Mouse (Mus musculus) cerebellum, adult 18-20 months (tissue): Measurements from ENCODE around the gene Sash3.
"Not testable (repeated sequence)": the region's sequence is repeated elsewhere in the genome, so short reads cannot be mapped to it uniquely, and the experiment has no call there.

Experiments used
- DNase-seq, 2 experiments: peaks; one replicate each; pipeline ENCODE4 v3.0.0; 2021

Sash3 gene

GRCm38 (mm10) chrX:48204469-48204868 is 58.2 kb downstream of the Sash3 start:
- DNase-seq: no peak

DNA sequence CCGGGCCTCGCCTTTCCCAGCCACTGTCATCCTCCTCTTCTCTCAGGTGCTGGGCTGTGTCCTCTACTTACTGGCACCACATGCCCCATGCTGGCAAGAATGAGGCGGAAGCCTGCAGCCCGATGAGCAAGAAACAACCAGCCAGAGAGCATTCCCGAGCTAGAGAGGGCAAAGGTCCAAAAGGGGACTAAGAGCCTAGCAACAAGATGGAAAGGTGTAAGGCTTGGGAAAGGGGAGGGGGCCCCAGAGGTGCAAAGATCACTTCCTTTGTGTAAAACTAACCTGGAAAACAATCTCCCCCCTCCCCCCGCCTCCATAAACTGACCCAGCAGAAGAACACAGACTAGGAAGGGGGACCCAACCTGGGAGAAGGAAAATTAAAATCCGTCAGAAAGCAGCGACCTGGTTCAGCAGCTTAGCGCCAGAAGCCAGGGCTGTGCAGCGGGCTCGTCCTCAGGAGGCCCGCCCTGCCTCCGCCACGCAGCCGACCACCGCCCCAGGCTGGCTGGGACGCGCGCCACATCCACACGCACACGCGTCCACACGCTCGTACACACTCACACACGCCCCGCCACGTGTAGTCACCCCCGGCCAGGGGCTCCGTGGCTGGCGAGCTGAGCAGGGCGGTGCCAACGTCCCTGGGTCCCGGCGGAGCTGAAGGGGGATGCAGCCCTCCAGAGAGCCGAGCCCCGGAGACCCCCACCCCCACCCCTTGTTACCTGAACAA is 61.7 kb downstream of the Sash3 start:
- DNase-seq: peak; percentile 45 to 54

DNA sequence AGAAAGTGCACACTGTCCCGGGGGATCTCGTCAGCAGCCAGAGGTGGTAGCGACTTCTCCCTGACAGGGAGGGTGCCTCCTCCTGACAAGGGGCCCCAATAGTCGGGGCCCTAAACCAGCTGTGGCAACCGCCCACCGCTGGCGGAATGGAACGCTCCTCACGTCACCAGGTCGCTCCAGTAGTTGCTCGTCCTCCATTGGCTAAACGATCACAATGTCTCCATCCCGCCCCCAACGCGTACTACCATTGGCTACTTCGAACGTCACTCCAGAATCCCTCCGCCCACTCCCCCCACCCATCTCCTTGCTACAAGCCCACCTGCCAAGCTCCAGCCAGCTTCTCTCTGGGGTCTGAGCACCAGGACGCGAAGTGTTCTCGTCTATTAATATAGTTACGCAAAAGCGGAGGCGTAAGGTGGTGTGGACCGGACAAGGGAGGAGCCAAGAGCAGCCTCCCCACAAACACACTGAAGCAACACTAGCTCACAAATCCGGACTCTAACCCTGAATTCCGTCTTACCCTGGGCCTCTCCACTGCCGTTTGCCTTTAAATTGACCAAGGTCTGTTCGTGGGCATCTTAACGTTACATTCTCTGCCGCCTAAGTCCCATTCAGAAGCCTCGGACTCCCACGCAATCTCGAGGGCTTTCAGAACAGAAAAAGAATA is 62.4 kb downstream of the Sash3 start, which contains the start of gene Zdhhc9:
TSS of gene Zdhhc9 (minus strand) at position 360 of the 667 bp plus-strand sequence.
- DNase-seq: peak; percentile 83 to 86

- DNase-seq: not testable (repeated sequence)
Measured at GRCm38 (mm10) chrX:48209746-48210145, 63.5 kb downstream of the Sash3 start.
